Mouse (Mus musculus) heart, postnatal 4 days (tissue): ENCODE data around the gene Cd4. TPM values are rescaled to one million over a fixed set of nuclear protein-coding genes. Genes with fewer than 3 reads are reported as not detected.

Experiments used
- DNase-seq: peaks from one replicate; pipeline ENCODE4 v3.0.0; 2021
- total RNA-seq, 2 experiments: library from RNA; stranded (reverse); gene quantifications; 2 replicates each; pipeline ENCODE4 v1.2.3; 2021

Cd4 gene
- total RNA-seq: under 1 TPM; 0.41 to 0.55 TPM

GRCm38 (mm10) chr6:124887986-124888385 lies at the start of gene Cd4:
Cd4 (minus strand) TSS chr6:124888221.
- DNase-seq: no peak

- DNase-seq: no peak
Measured at GRCm38 (mm10) chr6:124937493-124937892, 49.5 kb upstream of the Cd4 start.

GRCm38 (mm10) chr6:124936681-124937080 lies 48.7 kb upstream of the Cd4 start:
- DNase-seq: no peak

GRCm38 (mm10) chr6:124934670-124935069 lies 46.6 kb upstream of the Cd4 start:
- no peak for DNase-seq

- DNase-seq: no peak
Measured at GRCm38 (mm10) chr6:124933127-124933526, 45.1 kb upstream of the Cd4 start.

- DNase-seq: no peak
Measured at GRCm38 (mm10) chr6:124932314-124932695, 44.3 kb upstream of the Cd4 start.

- DNase-seq: peak; percentile 64
Measured at GRCm38 (mm10) chr6:124931525-124932313, 43.7 kb upstream of the Cd4 start.

GRCm38 (mm10) chr6:124930754-124931524 lies 42.9 kb upstream of the Cd4 start, which contains the start of gene Mlf2:
Mlf2 (plus strand) TSS chr6:124931386.
- peak; percentile 100 for DNase-seq

GRCm38 (mm10) chr6:124930231-124930630 lies 42.2 kb upstream of the Cd4 start:
- DNase-seq: no peak

GRCm38 (mm10) chr6:124925941-124926340 lies 37.9 kb upstream of the Cd4 start:
- peak; percentile 76 for DNase-seq

GRCm38 (mm10) chr6:124925173-124925793 lies 37.3 kb upstream of the Cd4 start:
- no peak for DNase-seq

GRCm38 (mm10) chr6:124921539-124921938 lies 33.5 kb upstream of the Cd4 start:
- DNase-seq: no peak

- DNase-seq: no peak
Measured at GRCm38 (mm10) chr6:124920318-124921085, 32.5 kb upstream of the Cd4 start.

GRCm38 (mm10) chr6:124919695-124920317 lies 31.8 kb upstream of the Cd4 start, which contains the start of gene Ptms:
Ptms (minus strand) TSS chr6:124920103.
- DNase-seq: peak; percentile 97

GRCm38 (mm10) chr6:124918890-124919627 lies 31.0 kb upstream of the Cd4 start:
- peak; percentile 3 for DNase-seq

- no peak for DNase-seq
Measured at GRCm38 (mm10) chr6:124918331-124918690, 30.3 kb upstream of the Cd4 start.

- peak; percentile 94 for DNase-seq
Measured at GRCm38 (mm10) chr6:124917518-124918330, 29.7 kb upstream of the Cd4 start.

- peak; percentile 96 for DNase-seq
Measured at GRCm38 (mm10) chr6:124916695-124917517, 28.9 kb upstream of the Cd4 start.
